Mouse (Mus musculus) intestine, postnatal 0 days (tissue): ENCODE results near the gene Prr5l. TPM values are rescaled to one million over a fixed set of nuclear protein-coding genes. Genes with fewer than 3 reads are reported as not detected.

Source experiments
- ATAC-seq: fragments of 200-750 bp; cut with Nextera tagmentation; 2 replicates; pipeline ENCODE4 v1.8.0; 2017; ENCODE audit warnings: mild to moderate bottlenecking, moderate TSS enrichment, moderate library complexity
- H3K27ac ChIP-seq: fragments of 300-500 bp; sonication (generic); 2 replicates; pipeline ENCODE4 v1.5.1; 2014; ENCODE audit warnings: mild to moderate bottlenecking, low read depth, low read length, moderate library complexity
- H3K27me3 ChIP-seq: fragments of 300-500 bp; sonication (generic); replicated peaks from 2 replicates; pipeline ENCODE4 v1.6.1; 2014; ENCODE audit warnings: low read length, mixed read lengths; ENCODE audit not compliant: control insufficient read depth, insufficient read depth
- H3K36me3 ChIP-seq: fragments of 300-500 bp; sonication (generic); 2 replicates; pipeline ENCODE4 v1.6.1; 2014; ENCODE audit warnings: mild to moderate bottlenecking, moderate library complexity; ENCODE audit not compliant: control insufficient read depth, insufficient read depth
- H3K4me1 ChIP-seq: fragments of 300-500 bp; sonication (generic); replicated peaks from 2 replicates; pipeline ENCODE4 v1.6.1; 2014; ENCODE audit warnings: antibody characterized with exemption, low read length, mixed read lengths; ENCODE audit not compliant: control insufficient read depth, insufficient read depth
- H3K4me2 ChIP-seq: fragments of 300-500 bp; sonication (generic); replicated peaks from 2 replicates; pipeline ENCODE4 v1.6.1; 2014; ENCODE audit warnings: low read depth, mild to moderate bottlenecking, moderate library complexity
- H3K4me3 ChIP-seq: fragments of 300-500 bp; sonication (generic); 2 replicates; pipeline ENCODE4 v1.5.1; 2014; ENCODE audit warnings: low read depth, low read length
- H3K9ac ChIP-seq: fragments of 300-500 bp; sonication (generic); 2 replicates; pipeline ENCODE4 v1.6.1; 2014; ENCODE audit warnings: mild to moderate bottlenecking, low read depth, low read length
- H3K9me3 ChIP-seq: fragments of 300-500 bp; sonication (generic); 2 replicates; pipeline ENCODE4 v1.6.1; 2016; ENCODE audit warnings: mixed run types; ENCODE audit not compliant: control insufficient read depth
- CTCF ChIP-seq: sonication (generic); IDR thresholded peaks from 2 replicates; pipeline ENCODE4 v1.5.1; 2016; ENCODE audit warnings: low read depth, mild to moderate bottlenecking, control low read depth, antibody characterized with exemption, moderate library complexity
- WGBS: fragments of 180-500 bp; shearing (Covaris S2); extraction: QIAGEN DNeasy Blood & Tissue Kit; methylation state at CpG from one replicate; pipeline ENCODE4 v1.1.7; 2014; 5-methylcytosine and 5-hydroxymethylcytosine counted together
- polyA plus RNA-seq: library from polyadenylated mRNA; unstranded; fragments of >200 nt; fragmentation: Nextera tagmentation; extraction: Ambion mirVana; gene quantifications from 2 replicates; pipeline ENCODE4 v1.2.1, GENCODE M21; 2015

Gene Prr5l
- polyA plus RNA-seq, 1 experiment from 2014 or later = 36.4 TPM

- H3K4me3 ChIP-seq = no peak overlapping the region
- no peaks in the 10 kb centered on the region for H3K27me3 ChIP-seq
- H3K36me3 ChIP-seq = no peaks in the 10 kb centered on the region
- H3K4me2 ChIP-seq = no peak overlapping the region
- no peak for ATAC-seq
- TF ChIP-seq CTCF = no peak
- no peaks in the 10 kb centered on the region for H3K4me1 ChIP-seq
- no peak overlapping the region for H3K9ac ChIP-seq
- H3K9me3 ChIP-seq = no peaks in the 10 kb centered on the region
- 64% methylated on average over 3 of the region's 3 CpGs for whole genome bisulfite sequencing
- H3K27ac ChIP-seq = no peak overlapping the region
Measured at GRCm38 (mm10) chr2:101673547-101673946, 209.3 kb downstream of the Prr5l start.

- Histone ChIP-seq H3K9ac (no peak overlapping the region), H3K27me3 (no peaks in the 10 kb centered on the region), H3K4me1 (no peaks in the 10 kb centered on the region), H3K36me3 (no peaks in the 10 kb centered on the region), H3K4me3 (no peak overlapping the region), H3K9me3 (no peaks in the 10 kb centered on the region), H3K4me2 (no peak overlapping the region), H3K27ac (no peak overlapping the region)
- no peak for TF ChIP-seq CTCF
- WGBS = 75% methylated on average over 3 of the region's 3 CpGs
- no peak for ATAC-seq
Measured at GRCm38 (mm10) chr2:101668751-101669150, 214.1 kb downstream of the Prr5l start.

- Histone ChIP-seq H3K4me2 (no peak overlapping the region), H3K4me1 (no peaks in the 10 kb centered on the region; the same call in 1 of the 2 replicates), H3K4me3 (no peak overlapping the region), H3K27ac (no peak overlapping the region), H3K36me3 (no peaks in the 10 kb centered on the region), H3K9ac (no peak overlapping the region), H3K9me3 (no peaks in the 10 kb centered on the region), H3K27me3 (no peaks in the 10 kb centered on the region)
- ATAC-seq = no peak
- no peak for TF ChIP-seq CTCF
- 89% methylated on average over 3 of the region's 3 CpGs for WGBS
Measured at GRCm38 (mm10) chr2:101665703-101666092, 217.1 kb downstream of the Prr5l start.

GRCm38 (mm10) chr2:101665058-101665702, 217.6 kb downstream of the Prr5l start:
- no peaks in the 10 kb centered on the region; the same call in 1 of the 2 replicates for H3K4me1 ChIP-seq
- WGBS = 25% methylated on average over 9 of the region's 9 CpGs
- H3K4me3 ChIP-seq = no peak overlapping the region
- H3K36me3 ChIP-seq = no peaks in the 10 kb centered on the region
- no peak overlapping the region for H3K4me2 ChIP-seq
- TF ChIP-seq CTCF = peak; percentile 97
- H3K27ac ChIP-seq = no peak overlapping the region
- H3K9me3 ChIP-seq = no peaks in the 10 kb centered on the region
- no peaks in the 10 kb centered on the region for H3K27me3 ChIP-seq
- ATAC-seq = no peak
- no peak overlapping the region for H3K9ac ChIP-seq

Other genes with a start within 250 kb of the Prr5l start
- gene Rag1, start 233.5 kb downstream of the Prr5l start, polyA plus RNA-seq = not detected in 2 replicates
- 31.0 and 33.6 TPM in 2 replicates for gene B230118H07Rik, start 233.5 kb downstream of the Prr5l start, polyA plus RNA-seq
- gene Traf6, start 204.6 kb downstream of the Prr5l start, polyA plus RNA-seq = 4.9 and 5.5 TPM in 2 replicates
- 81.6 and 83.3 TPM in 2 replicates for gene Commd9, start 3.2 kb upstream of the Prr5l start, polyA plus RNA-seq